Mouse (Mus musculus): Measurements from ENCODE around the gene Glb1.

Glb1 gene

GRCm38 (mm10) chr9:114448700-114449099 is 47.8 kb downstream of the Glb1 start:
- no peak for DNase-seq

DNA sequence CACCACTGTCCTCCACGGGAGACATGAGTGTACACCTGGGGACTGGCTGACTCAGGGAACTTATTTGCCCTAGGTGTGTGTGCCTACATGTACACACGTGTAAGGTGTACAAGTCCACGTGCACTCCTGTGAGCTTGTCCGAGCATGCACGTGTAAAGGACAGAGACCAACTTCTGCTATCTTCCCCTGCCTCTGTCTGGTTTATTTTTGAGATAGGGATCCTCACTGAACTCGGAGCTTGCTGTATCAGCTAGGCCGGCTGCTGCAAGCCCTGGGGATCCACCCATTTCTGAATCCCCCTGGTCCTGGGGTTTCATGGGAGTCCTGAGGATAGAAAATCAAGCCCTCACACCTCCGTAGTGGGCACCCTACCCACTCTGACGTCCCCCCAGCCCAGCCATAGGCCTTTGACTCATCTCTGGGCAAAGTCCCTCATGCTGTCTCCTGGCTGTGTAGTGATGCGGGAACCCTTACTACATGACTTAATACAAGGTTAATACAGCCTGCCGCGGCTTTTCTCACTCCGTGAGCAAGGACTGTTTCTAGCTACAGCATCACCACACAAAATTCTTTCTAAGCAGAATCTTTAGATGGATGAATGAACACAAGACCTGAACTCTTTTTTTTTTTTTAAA is 48.4 kb downstream of the Glb1 start:
- no peak for DNase-seq

GRCm38 (mm10) chr9:114451615-114452014 is 50.7 kb downstream of the Glb1 start:
- DNase-seq = no peak

- no peak for DNase-seq
Observed at GRCm38 (mm10) chr9:114452418-114452817, 51.5 kb downstream of the Glb1 start.

GRCm38 (mm10) chr9:114455420-114455819 is 54.5 kb downstream of the Glb1 start:
- DNase-seq = no peak

- no peak for DNase-seq
Observed at GRCm38 (mm10) chr9:114458436-114458835, 57.6 kb downstream of the Glb1 start.

DNA sequence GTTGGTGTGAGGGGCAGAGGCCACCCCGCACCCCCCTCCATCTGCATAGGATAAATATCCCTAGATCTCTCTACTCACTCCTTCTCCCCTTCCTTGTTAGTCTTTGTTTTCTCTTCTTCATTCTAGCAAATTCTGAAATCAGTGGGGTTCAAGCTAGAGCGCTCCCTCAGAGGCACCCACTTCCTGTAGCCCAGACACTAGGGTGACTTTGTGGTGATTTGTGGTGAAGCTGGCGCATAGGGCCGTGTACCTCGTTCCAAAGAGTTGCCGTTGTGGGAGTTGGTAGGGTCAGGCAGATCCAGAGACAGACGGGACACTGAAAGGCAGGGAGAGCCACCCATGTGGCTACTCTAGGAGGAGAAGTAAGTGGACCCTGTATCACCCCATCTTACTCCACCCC is 61.7 kb downstream of the Glb1 start:
- no peak for DNase-seq

DNA sequence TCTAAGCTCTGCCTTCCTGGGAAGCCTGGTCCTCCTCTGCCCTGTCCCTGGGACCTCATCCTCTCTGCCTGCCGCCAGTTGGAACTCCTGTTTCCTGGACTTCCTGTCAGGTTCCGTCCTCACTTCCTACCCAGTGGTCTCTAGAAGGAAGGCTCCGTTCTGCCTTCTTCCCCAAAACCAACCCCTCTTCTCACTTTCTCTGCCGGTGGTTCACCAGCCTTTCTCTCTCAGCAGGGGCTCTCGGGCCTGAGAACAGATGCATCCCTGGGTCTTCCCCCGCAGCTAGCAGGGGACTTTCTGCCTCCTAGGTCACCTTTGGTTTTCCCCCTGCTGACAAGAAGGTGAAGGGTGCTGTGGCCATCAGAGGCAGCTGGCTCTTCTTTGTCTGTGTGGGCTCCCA is 64.6 kb downstream of the Glb1 start:
- DNase-seq = no peak

GRCm38 (mm10) chr9:114466871-114467270 is 66.0 kb downstream of the Glb1 start:
- DNase-seq = no peak

DNA sequence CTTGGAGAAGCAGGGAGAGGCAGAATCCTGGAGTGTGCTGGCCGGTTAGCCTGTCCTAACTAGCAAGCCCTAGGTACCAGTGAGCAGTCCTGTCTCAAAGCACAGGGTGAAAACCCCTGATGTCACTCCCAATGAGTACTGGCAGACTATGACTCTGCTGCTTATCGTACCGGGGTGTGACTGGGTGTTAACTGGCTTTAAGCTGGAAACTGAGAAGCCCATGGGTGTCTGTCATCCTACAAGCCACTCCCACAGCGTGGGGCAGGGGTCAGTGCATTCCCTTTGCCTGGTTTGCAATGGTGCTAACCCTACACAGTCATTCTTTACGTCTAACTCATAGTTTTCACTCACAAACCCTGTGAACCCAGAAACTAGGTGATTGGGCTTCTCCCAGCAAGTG is 67.3 kb downstream of the Glb1 start:
- DNase-seq = no peak

- DNase-seq = no peak
Observed at GRCm38 (mm10) chr9:114468701-114469100, 67.8 kb downstream of the Glb1 start.

DNA sequence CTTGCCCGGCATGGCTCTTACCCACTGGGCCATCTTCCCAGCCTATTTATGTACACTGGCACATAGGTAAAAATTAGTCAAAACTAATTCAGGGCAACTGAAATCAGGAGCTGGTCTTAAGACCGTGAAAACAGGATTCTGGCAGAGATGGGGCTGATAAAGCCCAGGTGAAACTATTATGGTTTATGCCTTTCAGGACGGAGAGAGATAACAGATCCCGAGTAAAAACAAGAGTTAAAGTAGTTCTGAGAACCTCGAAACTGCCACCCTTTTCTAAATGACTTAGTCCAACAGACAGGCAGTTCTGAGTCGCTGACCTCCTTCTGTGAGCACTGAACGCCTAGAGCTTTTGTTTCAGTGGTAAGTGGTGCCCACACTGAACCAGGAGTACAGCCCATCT is 71.0 kb downstream of the Glb1 start:
- no peak for DNase-seq

DNA sequence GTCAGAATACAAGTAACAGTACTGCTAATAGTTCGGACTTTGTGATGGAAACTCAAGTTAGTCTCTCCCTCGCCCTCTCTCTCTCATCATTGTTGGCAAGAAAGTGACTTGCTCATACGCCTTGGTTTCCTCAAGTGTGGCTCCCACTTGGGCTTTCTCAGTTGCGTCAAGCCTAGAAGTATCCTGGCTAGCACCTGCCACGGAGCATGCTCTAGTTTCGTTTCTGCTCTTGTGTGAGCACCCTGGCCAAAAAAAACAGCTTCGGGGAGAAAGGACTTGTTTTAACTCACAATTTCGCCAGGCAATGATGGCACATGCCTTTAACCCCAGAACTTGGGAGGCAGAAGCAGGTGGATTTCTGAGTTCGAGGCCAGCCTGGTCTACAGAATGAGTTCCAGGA is 76.1 kb downstream of the Glb1 start:
- DNase-seq = no peak

DNA sequence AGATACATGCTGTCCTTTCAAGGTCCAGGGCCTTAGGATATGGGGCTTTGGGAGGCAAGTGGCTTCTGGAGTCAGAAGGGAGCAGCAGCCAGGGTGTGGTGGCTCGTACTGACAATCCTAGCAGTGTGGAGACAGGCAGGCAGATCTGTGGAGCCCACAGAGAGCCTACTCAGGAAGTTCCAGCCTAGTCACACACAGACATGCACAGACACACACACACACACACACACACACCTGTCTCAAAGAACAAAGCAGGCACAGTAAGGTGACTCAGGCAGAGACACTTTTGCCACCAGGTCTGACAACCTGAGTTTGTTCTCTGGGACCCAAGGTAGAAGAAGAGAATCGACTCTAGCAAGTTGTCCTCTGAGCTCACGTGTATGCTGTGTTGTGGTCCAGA is 80.1 kb downstream of the Glb1 start:
- no peak for DNase-seq

- no peak for DNase-seq
Observed at GRCm38 (mm10) chr9:114484771-114485170, 83.9 kb downstream of the Glb1 start.

- no peak for DNase-seq
Observed at GRCm38 (mm10) chr9:114486808-114487207, 85.9 kb downstream of the Glb1 start.

- no peak for DNase-seq
Observed at GRCm38 (mm10) chr9:114487481-114488258, 86.8 kb downstream of the Glb1 start.

DNA sequence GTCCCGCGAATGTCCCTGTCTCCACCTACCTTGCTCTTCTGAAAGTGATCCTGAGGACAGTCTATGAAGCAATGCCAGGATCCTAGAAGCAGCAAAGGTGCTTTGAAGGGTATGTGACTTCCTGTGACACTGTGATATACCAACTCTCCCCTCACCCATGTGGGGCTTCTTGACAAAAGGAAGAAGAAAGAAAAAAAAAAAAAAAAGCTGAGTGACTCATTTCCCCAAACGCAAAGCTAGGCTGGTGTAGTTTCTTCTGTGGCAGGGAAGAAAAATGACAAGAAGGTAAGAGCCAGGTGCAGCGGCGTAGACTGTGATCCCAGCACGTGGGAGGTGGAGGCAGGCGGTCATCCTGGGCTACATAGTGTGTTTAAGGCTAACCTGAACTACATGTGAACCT is 95.6 kb downstream of the Glb1 start:
- DNase-seq = no peak

- DNase-seq = peak; percentile 65
Observed at GRCm38 (mm10) chr9:114498218-114498617, 97.3 kb downstream of the Glb1 start.

GRCm38 (mm10) chr9:114499783-114500515 is 99.1 kb downstream of the Glb1 start:
- DNase-seq = peak; percentile 34

GRCm38 (mm10) chr9:114501111-114501510 is 100.2 kb downstream of the Glb1 start:
- no peak for DNase-seq

DNA sequence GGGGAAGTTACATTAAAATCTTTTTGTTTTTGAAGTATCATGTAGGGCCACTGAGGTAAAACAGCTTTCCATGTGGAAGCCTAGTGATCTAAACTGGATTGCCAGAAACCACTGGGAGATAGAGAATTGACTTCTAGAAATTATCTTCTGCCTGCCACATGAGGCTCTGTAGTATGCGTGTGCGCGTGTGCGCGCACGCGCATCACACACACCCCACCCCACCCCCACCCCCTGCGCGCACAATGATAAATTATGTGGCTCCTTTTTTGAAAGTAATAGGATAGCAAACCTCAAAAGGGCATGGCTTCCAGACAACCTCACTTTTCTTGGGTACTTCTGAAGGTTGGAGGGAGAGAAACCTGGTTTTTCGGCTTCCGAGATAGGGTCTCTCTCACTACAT is 101.0 kb downstream of the Glb1 start:
- DNase-seq = no peak

DNA sequence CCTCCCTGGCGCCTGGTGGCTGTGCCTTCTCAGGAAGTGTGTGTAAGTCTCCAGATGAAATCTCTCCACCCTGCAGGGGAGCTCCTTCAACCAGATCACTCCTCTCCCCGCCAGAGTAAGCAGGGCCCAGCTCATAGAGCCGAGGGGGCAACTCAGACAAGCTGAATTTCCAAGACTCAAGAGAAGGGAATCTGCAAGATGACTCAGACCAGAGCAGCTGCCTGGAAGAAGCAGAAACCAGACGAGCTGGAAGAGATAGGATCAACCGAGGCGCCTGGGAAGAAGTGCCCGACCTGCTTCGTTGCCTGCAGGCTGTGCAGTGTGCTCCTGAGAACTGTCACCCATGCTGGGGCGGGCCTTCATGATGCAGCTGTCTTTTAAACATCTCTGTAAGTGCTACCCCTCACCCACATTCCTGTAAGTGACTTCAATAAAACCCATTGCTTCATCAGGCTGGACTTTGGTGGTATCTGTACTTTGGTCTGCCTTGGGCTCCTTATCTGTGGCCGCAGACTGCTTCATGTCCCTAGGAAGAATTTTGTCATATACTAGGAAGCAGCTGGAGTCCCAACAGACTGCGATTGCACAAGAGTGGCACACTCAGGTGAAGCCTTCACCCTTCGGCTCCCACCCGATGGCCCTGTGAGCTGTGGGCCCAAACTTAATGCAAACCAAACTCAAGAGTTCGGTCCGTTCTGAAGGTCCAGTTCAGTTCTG is 102.0 kb downstream of the Glb1 start:
- DNase-seq = no peak
